Mouse (Mus musculus) hindbrain, embryonic 12.5 days (tissue): ENCODE data around the gene Pomgnt2. TPM values are rescaled to one million over a fixed set of nuclear protein-coding genes. Genes with fewer than 3 reads are reported as not detected.

Experiments
- ATAC-seq: fragments of 200-750 bp; cut with Nextera tagmentation; 2 replicates; pipeline ENCODE4 v1.8.0; 2017; ENCODE audit warnings: moderate TSS enrichment; ENCODE audit not compliant: low FRiP score
- H3K27ac ChIP-seq: fragments of 300-500 bp; sonication (generic); 2 replicates; pipeline ENCODE4 v1.5.1; 2016; ENCODE audit warnings: mild to moderate bottlenecking
- H3K27me3 ChIP-seq: fragments of 300-500 bp; sonication (generic); 2 replicates; pipeline ENCODE4 v1.6.1; 2016; ENCODE audit warnings: mild to moderate bottlenecking
- H3K36me3 ChIP-seq: fragments of 300-500 bp; sonication (generic); 2 replicates; pipeline ENCODE4 v1.6.1; 2016; ENCODE audit warnings: mild to moderate bottlenecking
- H3K4me1 ChIP-seq: fragments of 300-500 bp; sonication (generic); 2 replicates; pipeline ENCODE4 v1.6.1; 2016
- H3K4me2 ChIP-seq: fragments of 300-500 bp; sonication (generic); replicated peaks from 2 replicates; pipeline ENCODE4 v1.6.1; 2016; ENCODE audit warnings: mild to moderate bottlenecking
- H3K4me3 ChIP-seq: fragments of 300-500 bp; sonication (generic); 2 replicates; pipeline ENCODE4 v1.5.1; 2016; ENCODE audit warnings: mild to moderate bottlenecking
- H3K9ac ChIP-seq: fragments of 300-500 bp; sonication (generic); 2 replicates; pipeline ENCODE4 v1.6.1; 2016; ENCODE audit warnings: mild to moderate bottlenecking, moderate library complexity
- H3K9me3 ChIP-seq: fragments of 300-500 bp; sonication (generic); replicated peaks from 2 replicates; pipeline ENCODE4 v1.6.1; 2016; ENCODE audit warnings: mild to moderate bottlenecking
- WGBS: fragments of 180-500 bp; shearing (Covaris S2); methylation state at CpG from one replicate; pipeline ENCODE4 v1.1.7; 2016; 5-methylcytosine and 5-hydroxymethylcytosine counted together
- polyA plus RNA-seq: library from polyadenylated mRNA; unstranded; fragments of >200 nt; fragmentation: Nextera tagmentation; extraction: Ambion mirVana; gene quantifications from 2 replicates; pipeline ENCODE4 v1.2.1, GENCODE M21; 2016

Pomgnt2 gene
- polyA plus RNA-seq, 1 experiment from 2014 or later, result 17.3 TPM

DNA sequence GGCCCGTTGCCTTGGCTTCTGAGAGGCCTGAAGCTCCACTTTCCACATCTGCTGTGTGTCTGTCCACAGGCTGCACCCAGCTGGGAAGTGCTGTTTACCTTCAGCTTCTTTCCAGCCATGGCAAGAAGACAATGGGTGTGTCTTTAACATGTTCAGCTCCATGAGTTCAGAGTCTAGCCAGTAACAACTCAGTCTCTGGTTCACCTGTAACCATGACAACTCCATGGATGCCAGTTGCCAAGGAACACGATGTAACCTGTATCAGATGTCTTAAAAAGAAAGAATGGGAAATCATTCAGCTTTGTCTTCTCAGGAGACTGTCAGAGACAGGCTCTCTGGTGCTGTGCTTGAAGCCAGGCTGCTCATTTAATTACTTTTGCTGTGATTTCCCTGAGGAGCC lies 12.0 kb upstream of the Pomgnt2 start:
- 32% methylated on average over 2 of the region's 2 CpGs for WGBS
- no peaks in the 10 kb centered on the region for H3K27me3 ChIP-seq
- ATAC-seq, result no peak
- no peaks in the 10 kb centered on the region for H3K36me3 ChIP-seq
- no peak overlapping the region for H3K9ac ChIP-seq
- no peak overlapping the region for H3K27ac ChIP-seq
- H3K4me1 ChIP-seq, result peaks cover 7% of the 10 kb centered on the region
- no peak overlapping the region for H3K4me3 ChIP-seq
- H3K9me3 ChIP-seq, result no peaks in the 10 kb centered on the region
- H3K4me2 ChIP-seq, result no peak overlapping the region

DNA sequence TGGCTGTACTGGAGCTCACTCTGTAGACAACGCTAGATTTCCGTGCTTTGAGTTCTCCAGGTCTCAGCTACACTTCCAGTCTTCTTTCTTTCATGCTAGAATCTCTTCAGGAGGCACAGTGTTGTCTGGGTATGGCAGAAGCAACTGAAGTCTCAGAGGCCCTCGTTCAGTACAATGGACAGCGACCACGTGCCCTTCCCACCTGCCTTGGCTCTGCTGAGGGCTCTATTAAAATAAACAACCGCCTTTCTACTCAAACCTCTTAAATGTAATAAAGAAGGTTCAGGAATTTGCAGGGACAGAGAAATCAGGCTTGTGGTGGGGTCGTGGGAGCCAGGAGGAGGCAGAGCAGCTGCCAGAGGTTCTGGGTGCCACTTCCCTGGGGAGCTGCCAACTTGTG lies 9.7 kb upstream of the Pomgnt2 start:
- H3K9me3 ChIP-seq, result no peaks in the 10 kb centered on the region
- H3K9ac ChIP-seq, result no peak overlapping the region
- no peak overlapping the region for H3K4me3 ChIP-seq
- no peak overlapping the region for H3K4me2 ChIP-seq
- peaks cover 7% of the 10 kb centered on the region for H3K4me1 ChIP-seq
- no peak for ATAC-seq
- H3K27me3 ChIP-seq, result no peaks in the 10 kb centered on the region
- H3K27ac ChIP-seq, result no peak overlapping the region
- no peaks in the 10 kb centered on the region for H3K36me3 ChIP-seq
- 12% methylated on average over 7 of the region's 7 CpGs for WGBS

DNA sequence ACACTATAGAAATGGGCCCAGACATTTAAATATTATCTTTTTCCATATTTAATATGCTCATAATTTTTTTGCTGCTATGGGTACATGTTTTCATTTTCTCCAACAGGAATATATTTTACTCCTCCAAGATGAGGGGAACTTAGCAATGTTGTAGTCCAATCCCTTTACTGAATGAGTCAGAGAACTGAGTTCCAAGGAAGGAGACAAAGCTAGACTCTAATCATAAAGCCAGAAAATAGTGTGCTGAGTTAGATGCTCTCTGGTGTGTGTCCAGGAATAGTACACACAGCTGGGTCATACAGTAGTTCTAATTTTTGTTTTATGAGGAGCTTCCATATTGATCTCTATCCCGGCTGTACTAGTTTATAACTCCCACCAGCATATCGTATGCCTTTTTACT lies 9.3 kb upstream of the Pomgnt2 start:
- 96% methylated on average over 2 of the region's 2 CpGs for WGBS
- Histone ChIP-seq H3K9me3 (no peaks in the 10 kb centered on the region), H3K4me3 (no peak overlapping the region), H3K4me2 (no peak overlapping the region), H3K9ac (no peak overlapping the region), H3K27me3 (no peaks in the 10 kb centered on the region), H3K4me1 (peaks cover 7% of the 10 kb centered on the region), H3K36me3 (no peaks in the 10 kb centered on the region), H3K27ac (no peak overlapping the region)
- ATAC-seq, result no peak

DNA sequence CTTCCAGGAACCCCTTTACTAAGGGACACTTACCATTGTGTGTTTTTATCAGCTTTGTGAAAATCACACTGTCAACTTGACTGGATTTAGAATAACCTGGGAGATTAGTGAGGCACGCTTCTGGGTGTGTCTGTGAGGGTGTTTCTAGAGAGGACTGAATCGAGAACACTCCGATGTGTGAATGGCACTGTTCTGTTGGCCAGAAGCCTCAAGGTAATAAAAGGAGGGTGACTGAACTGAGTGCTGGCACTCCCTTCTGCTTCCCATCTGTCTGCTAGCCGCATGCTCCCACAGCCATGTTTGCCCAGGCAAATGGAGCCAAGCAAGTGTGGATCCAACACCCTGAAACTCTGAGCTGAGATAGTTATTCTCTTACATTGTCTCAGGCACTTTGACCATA lies 1.1 kb upstream of the Pomgnt2 start:
- peaks cover 12% of the 10 kb centered on the region; the same call in 1 of the 2 replicates for H3K4me1 ChIP-seq
- WGBS, result 84% methylated on average over 4 of the region's 4 CpGs

DNA sequence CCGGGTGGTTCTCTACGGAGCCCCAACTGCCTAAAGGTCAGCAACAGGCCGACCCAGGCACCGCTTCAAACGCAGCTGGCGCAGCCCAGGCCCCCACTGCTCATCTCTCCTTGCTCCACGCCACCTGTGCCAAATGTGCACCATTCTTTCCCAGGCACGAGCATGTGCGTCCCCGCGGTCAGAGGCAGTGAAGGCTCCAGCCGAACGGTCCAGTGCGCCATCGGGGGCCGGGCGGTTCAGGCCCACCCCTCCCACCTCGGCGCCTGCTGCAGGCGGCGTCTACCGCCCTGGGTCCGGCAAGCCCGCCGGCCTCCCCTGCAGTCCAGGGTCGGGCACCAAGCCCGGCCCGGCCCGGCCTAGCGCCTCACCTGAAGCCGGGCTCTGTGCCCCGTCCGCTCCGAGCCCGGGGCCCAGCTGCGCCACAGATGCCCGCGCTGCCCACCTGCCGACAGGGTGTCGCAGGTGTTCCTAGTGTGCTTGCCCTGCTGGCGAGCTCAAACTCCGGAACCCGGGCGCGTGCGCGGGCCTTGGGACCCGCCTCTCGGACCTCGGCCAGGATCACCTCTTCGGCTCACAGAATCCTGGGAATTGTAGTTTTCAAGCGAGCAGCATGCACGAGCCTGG lies 1.3 kb downstream of the Pomgnt2 start:
- H3K4me3 ChIP-seq, result peak overlapping the region; percentile 88
- peaks cover 12% of the 10 kb centered on the region; the same call in 1 of the 2 replicates for H3K4me1 ChIP-seq
- peak; percentile 88 for ATAC-seq
- H3K4me2 ChIP-seq, result peak overlapping the region; percentile 87
- no peaks in the 10 kb centered on the region for H3K27me3 ChIP-seq
- no peaks in the 10 kb centered on the region for H3K9me3 ChIP-seq
- no peaks in the 10 kb centered on the region for H3K36me3 ChIP-seq
- H3K27ac ChIP-seq, result no peak overlapping the region
- peak overlapping the region; percentile 84 for H3K9ac ChIP-seq
- under 1% methylated on average over 52 of the region's 53 CpGs for WGBS

More for the DNA sequence above, 1.1 kb upstream of the Pomgnt2 start:
- Histone ChIP-seq H3K27ac (no peak overlapping the region), H3K27me3 (no peaks in the 10 kb centered on the region), H3K9ac (no peak overlapping the region), H3K4me3 (no peak overlapping the region), H3K9me3 (no peaks in the 10 kb centered on the region), H3K36me3 (no peaks in the 10 kb centered on the region), H3K4me2 (no peak overlapping the region)
- no peak for ATAC-seq

DNA sequence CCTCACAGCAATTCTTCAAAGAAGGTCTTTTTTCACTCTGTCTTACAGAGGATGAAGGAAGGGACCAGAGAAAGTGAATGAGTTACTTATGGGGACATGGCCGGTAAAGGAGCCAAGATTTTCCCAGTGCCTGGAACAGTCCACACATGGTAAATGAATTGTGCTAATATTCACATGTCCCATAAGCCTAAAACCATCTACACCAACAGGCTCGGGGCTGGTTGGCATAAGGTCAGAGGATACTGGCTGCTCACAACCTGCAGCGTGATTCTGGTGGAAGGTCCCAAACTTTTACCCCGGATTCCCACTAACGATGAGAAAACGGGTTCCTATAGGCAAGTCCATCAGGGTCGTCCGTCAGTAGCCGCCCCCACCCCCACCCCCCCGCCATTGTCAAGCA lies 1.8 kb downstream of the Pomgnt2 start:
- H3K4me3 ChIP-seq, result peak overlapping the region; percentile 88
- peak overlapping the region; percentile 87 for H3K4me2 ChIP-seq
- no peak for ATAC-seq
- no peak overlapping the region for H3K27ac ChIP-seq
- WGBS, result 14% methylated on average over 10 of the region's 10 CpGs
- 0 out of 2 replicates have a peak, but pooled peaks cover 4% of the 10 kb centered on the region for H3K36me3 ChIP-seq
- no peaks in the 10 kb centered on the region for H3K27me3 ChIP-seq
- H3K4me1 ChIP-seq, result peaks cover 12% of the 10 kb centered on the region; the same call in 1 of the 2 replicates
- H3K9me3 ChIP-seq, result no peaks in the 10 kb centered on the region
- peak overlapping the region; percentile 84 for H3K9ac ChIP-seq

DNA sequence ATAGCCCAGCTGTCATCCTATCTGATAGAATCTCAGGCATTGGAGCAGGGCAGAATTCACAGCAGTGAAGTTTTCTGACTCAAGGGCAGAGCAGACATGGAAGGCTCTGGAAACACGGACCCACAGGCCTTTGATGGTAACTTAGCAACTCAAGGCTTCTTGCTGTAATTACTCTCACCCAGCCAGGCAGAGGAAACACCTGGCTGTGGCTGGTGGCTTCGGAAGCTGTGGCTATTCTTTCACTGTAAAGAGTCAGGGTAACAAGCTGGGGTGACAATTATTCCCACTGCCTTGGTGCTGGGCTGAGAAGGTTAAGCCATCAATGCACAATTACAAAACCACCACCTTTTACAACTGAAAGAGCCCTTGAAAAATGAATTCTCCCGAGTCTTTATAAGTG lies 3.9 kb downstream of the Pomgnt2 start:
- no peaks in the 10 kb centered on the region for H3K27me3 ChIP-seq
- no peak overlapping the region for H3K9ac ChIP-seq
- no peaks in the 10 kb centered on the region for H3K9me3 ChIP-seq
- H3K4me1 ChIP-seq, result peaks cover 17% of the 10 kb centered on the region
- WGBS, result 82% methylated on average over 3 of the region's 3 CpGs
- no peak overlapping the region for H3K4me2 ChIP-seq
- H3K4me3 ChIP-seq, result no peak overlapping the region
- 0 out of 2 replicates have a peak, but pooled peaks cover 5% of the 10 kb centered on the region for H3K36me3 ChIP-seq
- ATAC-seq, result no peak
- no peak overlapping the region for H3K27ac ChIP-seq

DNA sequence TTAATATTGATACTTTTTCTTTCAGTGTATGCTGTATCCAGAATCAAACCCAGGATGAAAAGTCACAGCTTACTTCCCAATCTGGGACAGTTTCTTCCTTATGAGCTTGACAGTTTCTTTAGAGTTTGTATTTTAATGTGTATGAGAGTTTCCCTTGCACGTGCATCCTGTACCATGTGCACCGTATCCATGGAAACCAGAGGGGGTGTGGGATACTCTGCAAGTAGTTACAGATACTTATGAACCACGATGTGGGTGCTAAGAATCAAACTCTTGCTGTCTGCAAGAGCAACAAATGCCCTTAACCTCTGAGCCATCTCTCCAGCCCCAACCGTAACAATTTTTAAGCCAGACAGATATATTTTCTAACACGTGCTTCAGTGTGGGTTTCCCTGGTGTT lies 5.9 kb downstream of the Pomgnt2 start:
- ATAC-seq, result no peak

DNA sequence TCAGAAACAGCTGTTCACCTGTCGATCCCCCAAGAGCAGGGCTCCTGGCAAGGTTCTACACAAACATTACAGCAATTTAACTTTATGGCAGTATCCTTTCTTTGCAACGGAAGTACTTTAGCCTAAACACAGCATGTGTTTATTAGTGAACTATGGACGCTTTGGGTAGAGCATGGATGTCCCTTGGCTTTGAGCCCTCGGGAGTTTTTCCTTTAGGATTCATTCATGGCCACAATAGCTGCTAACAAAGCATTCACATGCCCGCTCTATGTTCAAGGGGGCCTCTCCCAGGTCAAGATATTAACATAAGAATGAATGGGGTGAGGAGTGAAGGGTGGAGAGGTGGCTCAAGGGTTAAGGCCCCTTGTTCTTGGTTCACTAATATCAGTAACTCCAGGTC lies 7.4 kb downstream of the Pomgnt2 start:
- H3K4me3 ChIP-seq, result no peak overlapping the region
- peaks cover 11% of the 10 kb centered on the region for H3K4me1 ChIP-seq
- H3K4me2 ChIP-seq, result no peak overlapping the region
- no peak overlapping the region for H3K27ac ChIP-seq
- no peak overlapping the region for H3K9ac ChIP-seq
- no peaks in the 10 kb centered on the region for H3K9me3 ChIP-seq
- ATAC-seq, result no peak
- WGBS, result 28% methylated on average over 5 of the region's 5 CpGs
- H3K27me3 ChIP-seq, result no peaks in the 10 kb centered on the region
- H3K36me3 ChIP-seq, result 0 out of 2 replicates have a peak, but pooled peaks cover 5% of the 10 kb centered on the region

More for the DNA sequence above, 5.9 kb downstream of the Pomgnt2 start:
- Histone ChIP-seq H3K27me3 (no peaks in the 10 kb centered on the region), H3K4me3 (no peak overlapping the region), H3K27ac (no peak overlapping the region), H3K36me3 (0 out of 2 replicates have a peak, but pooled peaks cover 5% of the 10 kb centered on the region), H3K4me1 (peaks cover 17% of the 10 kb centered on the region), H3K9ac (no peak overlapping the region), H3K9me3 (no peaks in the 10 kb centered on the region), H3K4me2 (no peak overlapping the region)
- WGBS, result 65% methylated on average over 5 of the region's 5 CpGs

DNA sequence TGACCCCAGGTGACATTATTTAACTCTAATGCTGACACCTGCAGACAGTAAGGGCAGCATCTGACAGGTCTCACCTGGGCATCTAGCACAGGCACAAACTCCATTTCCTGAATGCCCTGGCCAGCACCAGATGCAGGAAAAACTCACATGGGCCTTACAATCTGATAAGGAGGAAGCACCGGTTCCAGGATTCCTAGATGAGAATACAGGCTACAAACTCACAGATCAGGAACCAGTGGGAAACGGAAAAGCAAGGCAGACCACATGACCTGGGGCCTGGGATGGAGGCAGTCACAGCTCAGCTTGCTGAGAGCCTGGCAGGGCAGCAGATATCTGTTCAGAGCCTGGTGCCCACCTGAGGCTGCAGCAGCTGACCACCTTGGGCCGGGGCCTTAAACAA lies 8.0 kb downstream of the Pomgnt2 start:
- no peak for ATAC-seq
- Histone ChIP-seq H3K27ac (no peak overlapping the region), H3K36me3 (0 out of 2 replicates have a peak, but pooled peaks cover 5% of the 10 kb centered on the region), H3K27me3 (no peaks in the 10 kb centered on the region), H3K4me2 (no peak overlapping the region), H3K9ac (no peak overlapping the region), H3K4me3 (no peak overlapping the region), H3K4me1 (peaks cover 10% of the 10 kb centered on the region), H3K9me3 (no peaks in the 10 kb centered on the region)
- WGBS, result 64% methylated on average over 3 of the region's 3 CpGs

DNA sequence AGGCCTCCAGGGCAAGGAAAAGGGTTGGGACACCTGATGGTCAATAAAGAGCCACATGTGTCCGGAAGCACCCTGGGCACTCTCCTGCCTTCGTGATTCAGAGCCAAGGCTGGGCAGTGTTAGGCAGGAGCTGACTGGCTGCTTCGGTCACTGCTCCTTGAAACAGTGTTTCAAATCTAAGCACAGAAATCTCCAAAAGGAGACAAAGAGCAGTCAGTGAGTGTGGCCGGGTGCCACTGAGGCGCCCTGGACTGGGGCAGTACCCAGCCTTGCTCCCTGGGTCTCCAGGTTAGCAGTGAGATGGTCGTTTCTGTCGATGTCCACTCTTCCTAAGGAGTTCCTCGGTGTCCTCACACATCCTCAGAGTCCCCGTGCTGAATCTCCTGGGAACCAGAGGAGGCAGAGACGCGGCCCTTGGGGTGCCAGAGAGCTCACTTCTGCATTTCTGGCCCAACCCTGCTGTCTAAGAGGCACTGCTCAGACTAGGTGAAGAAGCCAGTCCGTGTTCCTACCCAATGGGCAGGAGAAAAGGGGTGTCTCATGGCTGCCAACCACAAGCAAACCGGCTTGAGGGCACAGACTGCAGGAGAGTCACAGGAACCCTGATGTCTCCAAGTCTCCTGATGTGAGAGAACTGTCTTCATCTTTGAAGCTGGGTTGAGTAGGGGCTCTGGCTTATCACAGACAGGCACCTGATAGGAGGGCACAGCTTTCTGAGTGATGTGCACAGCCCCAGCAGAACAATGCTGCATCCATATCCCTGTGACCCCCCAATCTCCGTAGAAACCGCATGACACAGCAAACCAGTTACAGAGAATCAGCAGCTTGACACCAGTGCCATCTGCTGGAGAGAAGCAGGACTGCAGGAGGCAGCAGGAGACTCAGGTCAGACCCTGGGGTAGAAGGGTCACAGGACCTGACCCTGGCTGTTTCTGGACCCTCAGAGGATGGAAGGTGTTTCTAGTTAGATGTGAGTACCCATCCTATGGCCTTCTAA lies 12.1 kb downstream of the Pomgnt2 start:
- ATAC-seq, result peak; percentile 51
- Histone ChIP-seq H3K4me2 (no peak overlapping the region), H3K27ac (no peak overlapping the region), H3K9me3 (no peaks in the 10 kb centered on the region), H3K9ac (no peak overlapping the region), H3K27me3 (no peaks in the 10 kb centered on the region), H3K36me3 (peaks cover 12% of the 10 kb centered on the region), H3K4me1 (peaks cover 10% of the 10 kb centered on the region), H3K4me3 (no peak overlapping the region)
- 71% methylated on average over 15 of the region's 15 CpGs for WGBS

DNA sequence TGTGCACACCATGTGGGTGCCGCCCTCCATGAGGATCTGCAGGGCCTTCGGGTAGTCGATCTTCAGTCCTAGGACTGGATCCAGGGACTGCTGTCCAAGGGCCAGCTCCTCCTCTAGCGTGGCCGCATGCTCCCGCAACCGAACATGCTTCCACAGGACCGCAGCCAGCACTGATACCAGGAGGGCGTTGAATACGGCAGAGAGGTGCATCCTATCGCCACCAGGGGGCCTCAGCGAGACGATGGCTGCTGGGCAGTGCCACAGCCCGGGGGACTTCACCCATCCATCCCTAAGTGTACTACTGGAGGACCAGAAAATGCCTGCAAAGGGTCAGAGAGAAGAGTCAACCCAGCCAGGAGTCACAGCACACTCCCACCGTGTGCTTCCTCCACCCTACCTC lies 13.4 kb downstream of the Pomgnt2 start:
- Histone ChIP-seq H3K27ac (no peak overlapping the region), H3K4me2 (no peak overlapping the region), H3K27me3 (no peaks in the 10 kb centered on the region), H3K36me3 (peaks cover 12% of the 10 kb centered on the region), H3K9me3 (no peaks in the 10 kb centered on the region), H3K9ac (no peak overlapping the region), H3K4me1 (peaks cover 5% of the 10 kb centered on the region), H3K4me3 (no peak overlapping the region)
- peak; percentile 46; the same call in 1 of the 2 replicates for ATAC-seq
- WGBS, result 57% methylated on average over 15 of the region's 15 CpGs
